Mouse (Mus musculus) liver, adult 2 months (tissue): ENCODE data around the gene Sys1.

ENCODE experiments used
- CTCF ChIP-seq: fragments of 200-500 bp; IDR thresholded peaks from 2 replicates; pipeline ENCODE4 v1.5.1; 2011; ENCODE audit warnings: low read depth, low read length, control low read depth
- POLR2A ChIP-seq: fragments of 200-500 bp; IDR thresholded peaks from 2 replicates; pipeline ENCODE4 v1.6.1; 2011; ENCODE audit warnings: low read length, control low read depth; ENCODE audit not compliant: insufficient read depth; ENCODE audit errors: extremely low read depth

- TF ChIP-seq POLR2A (peak; percentile 99), CTCF (no peak; the same call in 1 of the 2 replicates)
These were observed 13.7 kb upstream of the Sys1 start for GRCm38 (mm10) chr2:164443051-164443437.
